Mouse (Mus musculus) left cerebral cortex, postnatal 25 days (tissue): Measurements from ENCODE around the gene Gm17018. TPM values are rescaled to one million over a fixed set of nuclear protein-coding genes. Genes with fewer than 3 reads are reported as not detected.
"Not testable (repeated sequence)": the region's sequence is repeated elsewhere in the genome, so short reads cannot be mapped to it uniquely, and the experiment has no call there.

Source experiments
- DNase-seq, 2 experiments: peaks; one replicate each; pipeline ENCODE4 v3.0.0; 2022; ENCODE audit warnings: low spot score in 2 of 2, mixed read lengths in 1 of 2
- intact Hi-C: fragments of 180-260 bp; cut with DNase I; formaldehyde crosslinking; loops from one replicate; pipeline ENCODE4 v1.15.1; 2025
- total RNA-seq, 2 experiments: library from RNA; stranded (reverse); gene quantifications; 2 replicates each; pipeline ENCODE4 v1.2.3; 2021

The Gm17018 gene
- total RNA-seq, 2 experiments from 2014 or later, result 70.4 to 71.2 TPM

DNA sequence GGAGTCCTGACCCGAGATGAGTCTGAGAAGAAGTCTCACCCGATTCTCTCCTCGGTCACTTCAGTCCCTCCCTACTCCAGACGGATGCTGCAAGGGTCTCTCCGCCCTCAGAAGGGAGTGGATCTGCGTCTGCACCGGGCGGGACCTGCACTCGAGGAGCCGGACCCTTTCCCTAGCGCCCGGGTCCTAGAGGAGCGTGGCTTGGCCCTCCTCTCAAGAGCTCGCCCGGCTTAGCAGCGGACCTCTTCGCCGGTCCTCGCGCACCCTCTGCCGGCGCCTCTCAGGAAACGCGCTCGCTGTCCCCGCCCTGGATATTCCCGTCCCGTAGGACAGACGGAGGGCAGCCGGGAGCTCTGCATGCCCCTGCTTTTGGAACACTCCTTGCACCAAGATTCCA is 15.5 kb upstream of the Gm17018 start:
- peak; percentile 76 to 77 for DNase-seq
- intact Hi-C loops, result loop anchor here (1.0 to 5.0 kb wide), 4 partner anchors 58 to 368 kb away; no protein-coding TSS in a partner anchor

DNA sequence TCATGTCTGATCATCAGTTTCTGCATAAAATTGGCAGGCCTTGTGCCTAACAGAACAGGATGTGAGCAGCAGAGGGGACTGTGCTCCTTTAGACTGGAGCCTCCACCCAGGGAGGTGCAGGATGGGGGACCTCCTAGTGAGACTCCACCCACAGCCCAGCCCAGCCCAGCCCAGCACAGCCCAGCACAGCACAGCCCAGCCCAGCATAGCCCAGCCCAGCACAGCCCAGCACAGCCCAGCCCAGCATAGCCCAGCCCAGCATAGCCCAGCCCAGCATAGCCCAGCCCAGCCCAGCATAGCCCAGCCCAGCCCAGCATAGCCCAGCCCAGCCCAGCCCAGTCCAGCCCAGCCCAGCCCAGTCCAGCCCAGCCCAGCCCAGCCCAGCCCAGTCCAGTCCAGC is 12.2 kb upstream of the Gm17018 start:
- intact Hi-C loops, result loop anchor here (5.0 kb wide), 1 partner anchor 371 kb away; no protein-coding TSS in a partner anchor
- DNase-seq, result not testable (repeated sequence)

DNA sequence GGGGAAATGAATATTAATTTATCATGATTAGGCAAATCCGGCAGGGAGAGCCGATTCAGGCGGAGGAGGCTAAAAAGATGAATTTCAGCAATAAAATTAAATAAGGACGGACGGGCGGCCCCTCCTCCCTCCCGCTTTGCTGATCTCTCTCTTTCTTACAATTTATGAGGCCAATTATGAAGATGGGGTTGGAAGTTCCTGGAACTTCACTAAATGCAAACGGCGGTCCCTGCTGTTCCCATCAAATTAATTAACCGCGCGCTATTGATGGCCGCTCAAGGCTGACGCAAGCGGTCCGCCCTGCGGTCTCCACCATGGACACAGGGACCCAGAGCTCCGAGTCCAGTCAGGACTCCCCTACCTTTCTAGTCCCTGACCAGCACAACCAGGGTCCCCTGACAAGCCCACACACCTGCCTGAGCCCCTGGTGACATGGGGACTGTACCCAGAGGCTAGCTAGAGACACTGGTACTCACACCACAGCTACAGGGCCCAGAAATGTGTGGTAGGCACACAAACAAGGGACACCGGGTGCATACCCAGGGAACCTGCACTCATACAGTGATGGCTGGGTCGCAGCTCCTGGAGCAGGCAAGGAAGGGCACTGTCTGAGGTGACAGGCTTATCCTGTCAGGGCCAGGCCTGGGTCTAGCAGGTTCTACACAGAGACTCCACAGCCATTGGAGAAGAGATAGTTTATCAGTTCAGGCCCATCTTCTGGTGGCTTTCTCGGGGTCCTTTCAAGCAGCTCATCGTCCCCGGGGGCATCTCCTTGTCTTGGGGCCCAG is 11.1 kb upstream of the Gm17018 start:
- no peak for DNase-seq
- intact Hi-C loops, result loop anchor here (5.0 kb wide), 1 partner anchor 372 kb away; no protein-coding TSS in a partner anchor

DNA sequence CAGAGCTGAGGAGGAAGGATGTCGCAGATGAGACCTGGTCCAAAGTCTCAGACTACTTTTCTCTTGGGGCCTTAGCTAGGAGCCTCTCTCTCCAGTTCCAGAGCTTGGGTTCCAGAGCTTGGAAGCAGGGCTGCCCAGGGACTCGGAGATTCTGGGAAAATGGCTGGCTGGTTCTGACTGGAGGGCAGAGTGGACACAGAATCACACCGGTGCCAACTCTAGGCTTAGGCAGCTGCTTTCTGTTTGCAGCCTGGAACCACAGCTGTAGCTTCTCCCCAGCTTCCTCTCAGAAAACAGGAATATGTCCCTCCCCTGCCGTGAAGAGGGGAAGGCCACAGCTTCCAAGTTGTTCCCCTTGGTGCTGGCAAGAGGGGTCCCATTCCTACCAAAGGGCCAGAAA is 10.5 kb upstream of the Gm17018 start:
- no peak for DNase-seq
- intact Hi-C loops, result loop anchor here (5.0 kb wide), 1 partner anchor 373 kb away; no protein-coding TSS in a partner anchor

DNA sequence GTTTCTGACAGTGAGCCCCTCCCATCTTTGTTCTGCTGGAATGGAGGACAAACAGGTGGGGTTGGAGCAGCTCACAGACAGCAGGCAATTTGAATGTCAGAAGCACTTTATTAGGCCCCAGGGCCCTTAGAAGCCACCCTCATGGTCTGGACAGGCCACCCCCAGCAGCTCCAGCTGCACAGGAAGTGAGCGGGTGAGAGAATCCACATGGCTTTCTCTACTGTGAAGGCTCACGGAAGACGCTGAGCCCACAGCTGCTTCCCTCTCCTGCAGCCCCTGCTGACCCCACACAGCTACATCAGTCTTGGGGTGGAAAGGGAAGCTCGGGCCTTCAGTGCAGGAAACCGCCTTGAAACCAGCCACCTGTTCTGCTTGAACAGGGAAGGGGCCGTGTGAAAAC is 8.2 kb upstream of the Gm17018 start:
- no peak for DNase-seq
- intact Hi-C loops, result no loop called here

DNA sequence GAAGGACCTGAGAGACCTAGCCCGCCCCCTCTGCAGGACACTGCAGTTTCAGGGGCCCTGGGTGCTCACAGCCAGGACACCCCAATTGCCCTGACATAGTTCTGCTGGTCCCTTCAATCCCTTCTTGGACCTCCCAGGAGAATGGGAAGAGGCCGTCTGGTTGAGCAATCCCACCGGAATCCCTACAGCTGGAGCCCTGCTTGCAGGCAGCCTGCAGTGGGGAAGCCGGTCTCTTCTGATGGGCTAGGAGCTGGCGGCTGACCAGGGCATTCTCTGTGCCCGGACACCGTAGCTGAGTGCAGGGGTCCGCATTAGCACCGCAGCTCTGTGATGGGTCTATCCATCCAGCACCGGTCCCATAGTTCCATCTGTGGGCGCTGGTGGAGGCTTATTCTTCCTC is 6.3 kb upstream of the Gm17018 start:
- intact Hi-C loops, result no loop called here
- no peak for DNase-seq

DNA sequence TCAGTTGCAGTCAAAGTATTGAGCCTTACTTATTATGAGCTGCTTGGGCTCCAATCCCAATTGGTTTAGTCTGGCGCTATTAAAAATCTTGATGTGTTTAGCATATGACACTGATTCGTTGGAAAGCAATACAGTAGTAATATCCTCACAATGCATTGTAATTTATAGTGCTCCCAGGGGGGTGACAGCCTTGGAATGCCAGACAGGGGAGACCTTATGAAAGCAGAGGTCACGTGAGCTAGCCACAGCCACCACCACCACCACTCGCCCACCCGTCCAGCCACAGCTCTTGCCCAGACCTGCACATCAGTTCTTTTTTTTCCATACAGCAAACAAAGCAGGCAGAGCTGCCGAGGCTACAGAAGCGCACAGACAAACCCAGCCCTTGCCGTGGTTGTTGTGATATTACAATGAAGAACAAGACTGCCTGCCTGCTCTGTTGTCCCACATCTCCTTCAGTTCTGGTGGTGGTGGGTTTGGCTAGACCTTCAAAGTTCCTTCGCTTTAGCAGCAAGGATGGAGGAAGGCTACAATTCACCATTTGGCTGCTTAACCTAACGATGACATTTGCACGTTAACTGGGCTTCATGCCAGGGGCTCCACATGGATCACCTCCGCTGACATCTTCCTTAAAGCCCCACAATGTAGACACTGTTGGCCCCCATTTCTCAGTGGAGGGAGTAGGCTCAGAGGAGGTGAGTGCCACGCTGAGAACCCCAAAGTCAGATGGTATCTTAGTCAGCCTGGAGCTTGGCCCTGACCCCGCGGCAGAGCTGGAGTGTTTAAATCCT is 5.7 kb downstream of the Gm17018 start:
- intact Hi-C loops, result no loop called here
- DNase-seq, result no peak

DNA sequence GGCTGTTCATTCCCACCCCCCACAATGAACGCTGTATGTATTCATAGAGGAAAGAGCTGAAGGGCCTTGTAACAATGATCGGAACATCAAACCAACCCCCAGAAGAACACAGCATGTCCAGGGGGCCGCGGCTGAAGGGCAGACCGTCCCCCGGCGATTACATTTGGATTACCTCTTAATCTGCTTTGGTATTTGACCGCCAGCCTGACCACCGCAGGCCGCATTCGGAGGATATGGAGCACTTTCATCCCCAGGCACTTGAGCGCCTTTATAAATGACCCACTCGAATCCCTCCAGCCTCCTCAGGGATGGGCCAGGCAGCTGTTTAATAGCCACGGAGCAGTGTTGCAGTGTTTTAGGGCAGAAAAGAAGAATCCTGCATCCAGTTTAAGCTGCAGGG is 7.0 kb downstream of the Gm17018 start:
- intact Hi-C loops, result no loop called here
- no peak for DNase-seq

DNA sequence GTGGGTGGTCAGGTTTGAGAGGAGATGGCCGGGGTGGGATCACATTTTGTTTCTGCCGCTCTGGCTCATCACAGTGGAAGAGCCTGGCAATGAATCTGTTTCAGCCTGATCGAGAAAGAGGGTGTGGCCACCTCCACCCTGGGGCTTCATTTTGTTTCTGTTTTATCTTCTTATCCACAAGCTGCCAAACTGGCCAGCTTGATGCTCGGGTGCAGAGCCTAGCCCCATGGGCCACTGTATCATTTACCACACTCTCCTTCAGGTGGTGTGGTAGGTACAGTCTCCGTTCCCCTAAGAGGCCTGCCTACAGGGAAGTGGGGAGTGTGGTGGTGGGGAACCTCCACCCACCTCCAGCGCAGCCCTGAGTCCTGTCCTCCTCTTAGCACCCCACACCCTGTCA is 12.6 kb downstream of the Gm17018 start:
- DNase-seq, result no peak
- intact Hi-C loops, result loop anchor here (10.0 kb wide), 1 partner anchor 442 kb away; no protein-coding TSS in a partner anchor

DNA sequence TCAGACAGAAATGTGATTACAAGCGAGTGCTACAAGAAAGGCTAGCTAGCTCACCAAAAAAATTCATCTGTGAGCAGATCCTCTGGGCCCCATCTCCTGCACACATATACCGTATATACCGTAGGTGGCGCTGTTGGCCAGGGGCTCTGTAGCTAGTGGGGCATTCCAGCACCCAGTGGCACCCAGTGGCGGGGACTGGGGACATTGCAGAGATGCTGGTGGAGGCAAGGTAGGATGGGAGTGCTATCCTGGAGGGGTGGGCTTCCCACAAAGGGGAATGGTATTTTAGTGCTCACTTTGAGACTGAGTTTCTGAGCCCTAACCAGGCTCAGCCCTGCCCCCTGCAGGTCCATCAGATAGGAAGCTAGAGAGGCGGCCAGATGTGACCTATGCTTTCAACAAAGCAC is 13.4 kb downstream of the Gm17018 start:
- peak; percentile 75 to 77 for DNase-seq
- intact Hi-C loops, result loop anchor here (2.0 to 10.0 kb wide), 2 partner anchors 173 to 441 kb away; no protein-coding TSS in a partner anchor

DNA sequence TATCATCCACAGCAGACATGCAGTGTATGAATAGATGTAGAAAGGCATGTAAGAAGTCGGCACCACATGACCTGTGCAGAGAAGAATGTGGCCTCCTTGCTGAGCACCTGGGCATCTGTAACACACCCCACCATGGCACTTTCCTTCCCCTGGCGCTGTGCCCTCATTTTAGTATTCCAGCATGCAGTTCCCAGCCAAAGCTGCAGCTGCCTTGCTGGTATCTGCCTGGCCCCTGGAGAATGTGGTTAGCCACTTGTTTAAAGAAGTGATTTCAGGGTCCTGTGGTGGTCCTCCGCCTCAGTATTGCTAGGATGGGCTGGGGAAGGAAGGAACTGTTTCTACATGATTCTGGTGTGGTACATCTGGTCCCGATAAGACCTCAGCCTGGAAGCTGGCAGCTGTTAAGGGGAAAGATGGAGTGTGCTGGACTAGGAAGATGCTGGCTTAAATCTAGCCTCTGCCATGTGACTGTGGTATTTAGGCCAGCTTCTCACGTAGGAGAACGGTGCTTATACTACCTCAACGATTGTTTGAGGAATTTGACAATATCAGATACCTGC is 14.0 kb downstream of the Gm17018 start:
- intact Hi-C loops, result loop anchor here (2.0 to 10.0 kb wide), 2 partner anchors 172 to 440 kb away; no protein-coding TSS in a partner anchor
- DNase-seq, result no peak

DNA sequence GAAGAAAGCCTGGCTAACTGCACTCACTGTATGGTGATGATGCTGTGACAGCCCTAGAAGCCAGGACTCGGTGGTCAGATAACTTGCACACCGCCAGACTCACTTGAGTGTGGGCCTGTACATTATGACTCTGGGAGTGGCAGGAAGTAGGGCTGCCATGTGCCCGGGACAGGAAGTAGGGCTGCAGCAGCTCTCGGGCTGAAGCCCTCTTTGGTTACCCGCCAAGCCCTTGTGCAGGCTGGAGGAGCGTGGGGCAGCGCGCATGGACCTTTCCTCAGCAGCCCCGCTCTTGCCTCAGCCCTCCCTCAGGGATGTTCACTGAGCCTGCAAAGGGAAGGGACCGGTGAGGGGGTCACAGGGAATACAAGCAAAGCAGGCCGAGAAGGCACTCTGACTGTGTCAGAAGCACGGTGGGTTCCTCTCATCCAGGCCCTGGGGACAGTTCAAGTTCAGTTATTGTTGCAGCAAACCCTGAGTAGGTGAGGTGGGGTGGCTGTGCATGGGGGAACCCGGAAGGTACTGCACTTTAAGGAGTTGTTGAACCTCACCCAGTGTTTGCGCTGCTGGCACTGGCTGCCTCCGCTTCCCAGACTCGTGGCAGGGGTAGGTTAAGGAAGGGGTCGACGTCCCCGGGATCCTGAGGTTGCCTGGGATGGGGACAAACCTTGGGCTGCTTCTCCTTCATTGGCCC is 14.7 kb downstream of the Gm17018 start:
- intact Hi-C loops, result loop anchor here (2.0 to 10.0 kb wide), 2 partner anchors 172 to 440 kb away; no protein-coding TSS in a partner anchor
- no peak for DNase-seq

DNA sequence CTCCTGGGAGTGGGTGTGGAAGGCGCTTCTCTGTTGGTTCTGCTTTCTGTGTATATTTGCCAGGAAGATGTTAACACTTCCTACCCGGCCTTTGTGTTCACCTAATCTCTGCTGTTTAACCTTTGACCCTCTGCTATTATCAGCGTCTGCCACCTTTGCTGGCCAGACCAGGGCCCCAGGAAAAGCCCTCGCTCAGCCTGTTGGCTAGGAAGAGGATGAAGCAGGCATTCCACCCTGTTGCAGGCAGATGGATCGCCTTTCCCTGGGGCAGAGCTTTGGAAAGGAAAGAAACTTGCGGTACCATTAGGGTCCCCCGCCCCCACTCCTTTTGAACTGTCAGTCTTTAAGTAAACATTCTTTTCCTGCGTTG is 15.2 kb downstream of the Gm17018 start:
- intact Hi-C loops, result loop anchor here (2.0 to 10.0 kb wide), 2 partner anchors 171 to 439 kb away; no protein-coding TSS in a partner anchor
- no peak for DNase-seq

DNA sequence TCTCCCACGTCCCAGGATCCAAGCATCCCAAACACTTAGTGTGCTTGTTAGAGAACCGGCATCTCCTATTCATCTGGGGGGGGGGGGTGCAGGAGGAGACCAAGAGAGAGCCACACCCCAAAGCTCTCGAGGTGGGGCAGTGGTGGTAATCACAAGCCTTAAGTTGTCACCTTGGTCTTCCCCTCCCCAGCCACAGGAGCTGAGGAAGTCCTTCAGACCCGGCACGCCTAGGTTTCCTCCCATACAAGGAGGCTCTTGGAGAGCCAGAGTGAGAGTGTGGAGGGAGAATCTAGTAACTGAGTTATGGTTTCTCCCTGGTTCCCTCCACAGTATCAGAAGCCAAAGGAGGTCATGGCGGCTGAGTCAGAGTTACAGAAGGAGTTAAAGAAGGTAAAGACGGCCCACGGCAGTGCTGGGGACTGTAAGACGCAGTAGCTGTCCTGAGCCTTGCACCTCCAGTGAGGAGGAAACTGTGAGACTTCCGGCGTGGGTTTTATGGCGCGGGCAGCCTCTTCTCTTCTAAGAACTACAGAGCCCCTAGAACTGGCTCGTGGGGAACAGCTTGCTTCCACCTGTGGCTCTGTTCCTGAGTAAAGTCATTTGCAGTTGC is 16.8 kb downstream of the Gm17018 start:
- no peak for DNase-seq
- intact Hi-C loops, result loop anchor here (10.0 kb wide), 1 partner anchor 438 kb away; no protein-coding TSS in a partner anchor

DNA sequence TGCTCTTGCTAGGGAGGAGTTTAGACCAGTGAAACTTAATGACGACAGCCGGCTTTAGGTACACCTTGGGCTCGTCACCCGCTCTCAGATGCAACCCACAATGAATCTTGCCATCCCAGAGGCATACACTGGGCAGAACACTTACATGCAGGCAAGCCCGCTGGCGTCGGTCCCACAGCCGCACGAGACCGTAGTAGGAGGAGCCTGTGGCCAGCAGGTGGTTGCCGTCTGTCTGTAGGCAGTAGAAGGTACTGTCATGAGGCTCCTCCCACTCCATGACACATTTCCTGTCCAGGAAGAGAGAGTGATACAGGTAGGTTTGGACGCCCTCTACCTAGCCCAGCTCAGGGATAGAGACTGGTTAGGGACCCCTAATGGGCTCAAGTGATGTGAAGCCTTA is 18.6 kb downstream of the Gm17018 start:
- DNase-seq, result no peak
- intact Hi-C loops, result loop anchor here (10.0 kb wide), 1 partner anchor 436 kb away; no protein-coding TSS in a partner anchor

DNA sequence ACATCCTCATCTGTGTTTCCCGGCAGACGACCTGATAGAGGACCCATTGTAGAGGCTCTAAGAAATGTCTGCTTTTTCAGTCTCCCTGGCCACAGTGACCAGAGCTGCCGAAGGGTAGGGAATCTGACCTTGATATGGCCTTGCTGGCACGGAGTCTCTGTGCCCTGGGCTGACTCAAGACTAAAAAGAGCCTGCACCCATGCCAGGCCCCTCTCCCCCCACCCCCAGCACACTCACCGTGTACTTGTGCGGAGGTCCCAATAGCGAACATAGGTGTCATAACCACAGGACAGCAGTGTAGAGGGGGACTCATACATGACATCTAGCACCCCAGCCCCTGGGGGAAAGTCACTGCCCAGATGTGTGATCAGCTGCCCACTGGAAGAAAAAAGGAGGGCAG is 19.0 kb downstream of the Gm17018 start:
- intact Hi-C loops, result loop anchor here (10.0 kb wide), 1 partner anchor 435 kb away; no protein-coding TSS in a partner anchor
- no peak for DNase-seq

DNA sequence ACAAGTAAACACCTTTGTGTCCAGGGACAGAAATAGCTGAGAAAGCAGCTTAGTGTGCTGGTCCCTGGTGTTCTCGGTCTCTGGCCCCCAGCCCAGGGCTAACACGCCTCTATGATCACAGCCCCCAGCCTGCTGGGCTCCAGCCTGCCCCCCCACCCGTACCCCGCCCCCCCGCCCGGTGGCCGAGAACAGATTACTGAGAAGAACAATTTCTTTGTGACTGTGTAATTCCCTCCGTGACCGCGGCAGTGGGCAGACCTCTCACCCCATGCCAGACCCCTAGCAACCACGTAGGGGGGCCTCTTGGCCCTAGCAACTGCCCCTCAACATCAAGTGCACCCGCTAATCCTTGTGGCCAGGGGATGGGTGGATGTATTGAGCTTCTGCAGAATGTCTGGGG is 19.8 kb downstream of the Gm17018 start:
- intact Hi-C loops, result no loop called here
- no peak for DNase-seq

DNA sequence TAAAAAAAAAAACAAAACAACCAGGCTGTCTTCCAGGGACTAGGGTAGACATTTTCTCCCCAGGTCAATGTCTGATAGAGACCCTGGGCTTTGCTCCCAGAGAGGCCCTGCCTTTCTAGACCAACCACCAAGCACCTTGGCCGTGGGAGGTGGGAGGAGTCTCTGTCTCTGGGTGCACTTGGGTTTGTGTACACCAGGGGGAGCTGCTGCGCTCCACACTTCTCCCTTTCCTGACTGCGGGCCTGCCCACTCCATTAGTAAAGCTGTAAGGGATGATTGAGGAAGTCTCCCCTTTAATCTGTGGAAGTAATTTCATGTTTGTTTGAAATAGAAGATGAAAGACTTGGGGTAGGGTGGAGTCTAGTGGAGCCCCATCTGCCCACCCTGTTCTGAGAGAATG is 20.8 kb downstream of the Gm17018 start:
- peak in 1 of 2 experiments; percentile 43 for DNase-seq
- intact Hi-C loops, result no loop called here

DNA sequence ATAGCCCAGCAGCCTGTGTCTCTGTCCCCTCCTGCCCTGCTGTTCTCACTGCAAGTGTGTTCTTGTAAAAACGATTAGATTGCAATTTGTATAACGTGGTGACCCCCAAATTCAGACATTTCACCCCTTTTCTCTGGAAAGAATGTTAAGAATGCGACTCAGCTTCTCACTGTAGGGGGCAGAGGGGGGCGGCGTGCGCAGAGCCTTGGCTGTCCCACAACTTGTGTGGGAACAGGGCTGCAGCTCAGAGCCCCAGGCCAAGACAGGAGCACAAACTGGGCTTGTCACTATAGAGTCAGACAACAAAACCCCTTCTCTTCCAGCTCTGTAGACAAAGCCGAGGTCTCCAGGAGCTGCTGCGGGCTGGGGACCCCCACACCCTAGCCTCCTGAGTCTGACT is 21.7 kb downstream of the Gm17018 start:
- DNase-seq, result no peak
- intact Hi-C loops, result no loop called here
